Comparison of ENCODE assay signal across 10 mouse cellular contexts in genomic region chr11:97566551-97566950, GRCm38 (mm10). TPM values are rescaled to one million over a fixed set of nuclear protein-coding genes. Genes with fewer than 3 reads are reported as not detected.
DNase-seq lines count a peak whose midpoint lies in the region; ATAC-seq lines count a peak whose summit lies in the region.
"Had no signal": no experiment of that assay in that cellular context is flagged by ENCODE, and none has a peak within 500 bp of the region (broad histone marks: within the 10 kb centered on the region; RNA-seq: fewer than 3 reads in every experiment).

No protein-coding gene starts in this region.

- H3K27me3 ChIP-seq in heart, embryonic 13.5 days (replicated peaks): peaks cover 94% of the 10 kb centered on the region
- no peaks in the 10 kb centered on the region for H3K27me3 ChIP-seq in forebrain, embryonic 16.5 days (replicated peaks; ENCODE audit: control insufficient read depth, insufficient read depth, low read length)
- peaks cover 88% of the 10 kb centered on the region for H3K27me3 ChIP-seq in liver, embryonic 11.5 days (replicated peaks; ENCODE audit: control insufficient read depth, insufficient read depth, low read length)

- no peak overlapping the region for H3K4me2 ChIP-seq in heart, embryonic 13.5 days
- no peak overlapping the region for H3K4me2 ChIP-seq in forebrain, embryonic 16.5 days (ENCODE audit: low read length)
- peak overlapping the region; percentile 42 for H3K4me2 ChIP-seq in liver, embryonic 11.5 days

- peak overlapping the region; percentile 52; the same call in 1 of the 2 replicates for H3K9ac ChIP-seq in heart, embryonic 13.5 days
- H3K9ac ChIP-seq in forebrain, embryonic 16.5 days (replicated peaks; ENCODE audit: low read depth, low read length): peak overlapping the region; percentile 30
- no peak overlapping the region; the same call in 1 of the 2 replicates for H3K9ac ChIP-seq in liver, embryonic 11.5 days (ENCODE audit: low read depth, low read length)

- H3K4me1 ChIP-seq in heart, embryonic 13.5 days: peaks cover 55% of the 10 kb centered on the region
- peaks cover 78% of the 10 kb centered on the region for H3K4me1 ChIP-seq in forebrain, embryonic 16.5 days (replicated peaks; ENCODE audit: control insufficient read depth, insufficient read depth, low read length)
- H3K4me1 ChIP-seq in liver, embryonic 11.5 days (replicated peaks; ENCODE audit: control insufficient read depth, insufficient read depth, low read length): peaks cover 9% of the 10 kb centered on the region

- intact Hi-C loops in heart, postnatal 10 days (cut with DNase I): no loop called here

- WGBS in heart, embryonic 13.5 days: 6% methylated on average over 13 of the region's 13 CpGs
- 21% methylated on average over 13 of the region's 13 CpGs for whole genome bisulfite sequencing in forebrain, embryonic 16.5 days
- WGBS in liver, embryonic 11.5 days: 6% methylated on average over 13 of the region's 13 CpGs

- H3K9me3 ChIP-seq in heart, embryonic 13.5 days: no peaks in the 10 kb centered on the region
- no peaks in the 10 kb centered on the region for H3K9me3 ChIP-seq in forebrain, embryonic 16.5 days (ENCODE audit: control insufficient read depth, low read length)
- no peaks in the 10 kb centered on the region for H3K9me3 ChIP-seq in liver, embryonic 11.5 days (ENCODE audit: control insufficient read depth, low read length)

- H3K27ac ChIP-seq in heart, embryonic 13.5 days (replicated peaks): no peak overlapping the region
- H3K27ac ChIP-seq in forebrain, embryonic 16.5 days (ENCODE audit: low read length): no peak overlapping the region; the same call in 1 of the 2 replicates
- H3K27ac ChIP-seq in liver, embryonic 11.5 days (ENCODE audit: low read depth, low read length): no peak overlapping the region

- no peak overlapping the region for H3K4me3 ChIP-seq in heart, embryonic 13.5 days
- H3K4me3 ChIP-seq in forebrain, embryonic 16.5 days (replicated peaks; ENCODE audit: low read length): no peak overlapping the region
- H3K4me3 ChIP-seq in liver, embryonic 11.5 days (ENCODE audit: low read depth, low read length): no peak overlapping the region

- no peak for ATAC-seq in heart, embryonic 13.5 days (ENCODE audit: extremely low read depth, insufficient number of reproducible peaks, low FRiP score, low TSS enrichment)
- ATAC-seq in forebrain, embryonic 16.5 days: no peak
- no peak for ATAC-seq in liver, embryonic 11.5 days (replicated peaks; ENCODE audit: low FRiP score)

- no peaks in the 10 kb centered on the region for H3K36me3 ChIP-seq in heart, embryonic 13.5 days
- no peaks in the 10 kb centered on the region for H3K36me3 ChIP-seq in forebrain, embryonic 16.5 days (ENCODE audit: control insufficient read depth, insufficient read depth)
- no peaks in the 10 kb centered on the region for H3K36me3 ChIP-seq in liver, embryonic 11.5 days (ENCODE audit: control insufficient read depth, insufficient read depth, low read length)

- DNase-seq in heart, postnatal 10 days: no peak
- peak; percentile 22 to 37 for DNase-seq in cerebellum, postnatal 25 days
- no peak for DNase-seq in liver, embryonic 11.5 days (ENCODE audit: low spot score)
- no peak for DNase-seq in adrenal gland, postnatal 25 days
- DNase-seq in thymus, postnatal 14 days: no peak
- no peak for DNase-seq in layer of hippocampus, adult 8-10 months (ENCODE audit: low spot score in 2 of 2)
- DNase-seq: lung, postnatal 14 days; right cerebral cortex, postnatal 25 days had no signal

RNA-seq across cellular contexts. Expression of gene Srcin1, which starts 9.4 kb away (rescaled TPM):
- 0.03 and 0.08 TPM in 2 replicates for polyA plus RNA-seq in heart, embryonic 13.5 days (2015; fragmentation: Nextera tagmentation; extraction: Ambion mirVana)
- total RNA-seq in heart, postnatal 10 days (2021): under 1 TPM; 0.19 to 0.20 TPM
- 7.0 and 9.9 TPM in 2 replicates for polyA plus RNA-seq in forebrain, embryonic 16.5 days (2015; fragmentation: Nextera tagmentation; extraction: Ambion mirVana)
- 0.13 and 0.14 TPM in 2 replicates for polyA plus RNA-seq in liver, embryonic 11.5 days (2014; fragmentation: Nextera tagmentation; extraction: Ambion mirVana)
- 9.8 and 9.9 TPM in 2 replicates for total RNA-seq in adrenal gland, postnatal 25 days (2021)
- 100 to 1,000 TPM; 212 to 220 (median 217) TPM for total RNA-seq in layer of hippocampus, adult 8-10 months (2022)

Comparison
In these comparisons a context has a peak if more than half of its experiments do, and no peak if none do; other contexts are left out.
1. DNase-seq: peak in cerebellum, postnatal 25 days (2 of 2); none in heart, postnatal 10 days (0 of 2), liver, embryonic 11.5 days (single experiment), adrenal gland, postnatal 25 days (single experiment), thymus, postnatal 14 days (single experiment) and layer of hippocampus, adult 8-10 months (0 of 2).
2. RNA of gene Srcin1, which starts 9.4 kb away (total RNA-seq): 212 to 220 TPM in layer of hippocampus, adult 8-10 months; 9.8 to 9.9 TPM in adrenal gland, postnatal 25 days and 0.19 to 0.20 TPM in heart, postnatal 10 days; every median in the first group is over 10 times any median in the second.